Mouse (Mus musculus): ENCODE data around the gene Jpt1. TPM values are rescaled to one million over a fixed set of nuclear protein-coding genes. Genes with fewer than 3 reads are reported as not detected.

Jpt1 gene
- polyA plus RNA-seq, 1 experiment = 430 TPM

DNA sequence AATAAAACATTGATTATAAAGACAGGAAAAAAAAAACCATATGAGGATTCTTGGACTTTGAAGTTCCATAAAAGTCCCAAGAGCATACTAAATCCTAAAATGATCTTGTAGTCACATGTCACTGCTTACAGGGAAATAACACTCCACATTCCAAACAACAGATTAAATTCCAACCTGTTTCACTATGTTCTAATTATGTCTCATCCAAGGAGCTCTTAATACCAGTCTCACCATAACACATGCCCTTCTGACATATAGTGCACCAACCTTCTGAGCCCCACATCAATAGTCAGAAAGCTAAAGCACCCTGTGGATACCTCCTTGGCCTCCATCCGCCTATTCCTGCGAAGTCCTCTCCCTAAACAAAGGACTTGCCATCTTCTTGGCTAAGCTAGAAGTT, 6.0 kb upstream of the Jpt1 start:
- H3K4me3 ChIP-seq (ENCODE audit: low read depth, low read length) = no peak overlapping the region
- H3K27me3 ChIP-seq (ENCODE audit: control insufficient read depth, insufficient read depth, low read length) = no peaks in the 10 kb centered on the region
- 87% methylated on average over 2 of the region's 2 CpGs for WGBS
- no peak overlapping the region for H3K27ac ChIP-seq (ENCODE audit: insufficient read depth, low read depth, low read length)
- peaks cover 14% of the 10 kb centered on the region for H3K36me3 ChIP-seq (ENCODE audit: control insufficient read depth, insufficient read depth, low read length)
- no peaks in the 10 kb centered on the region for H3K4me1 ChIP-seq (ENCODE audit: control insufficient read depth, insufficient read depth, insufficient read length, low read length)
- TF ChIP-seq CTCF (IDR thresholded peaks at IDR 0.05; ENCODE audit: extremely low read depth, insufficient read length, insufficient replicate concordance, low read depth, low read length) (no peak), POLR2A (IDR thresholded peaks at IDR 0.05; ENCODE audit: low read depth, low read length) (no peak)

DNA sequence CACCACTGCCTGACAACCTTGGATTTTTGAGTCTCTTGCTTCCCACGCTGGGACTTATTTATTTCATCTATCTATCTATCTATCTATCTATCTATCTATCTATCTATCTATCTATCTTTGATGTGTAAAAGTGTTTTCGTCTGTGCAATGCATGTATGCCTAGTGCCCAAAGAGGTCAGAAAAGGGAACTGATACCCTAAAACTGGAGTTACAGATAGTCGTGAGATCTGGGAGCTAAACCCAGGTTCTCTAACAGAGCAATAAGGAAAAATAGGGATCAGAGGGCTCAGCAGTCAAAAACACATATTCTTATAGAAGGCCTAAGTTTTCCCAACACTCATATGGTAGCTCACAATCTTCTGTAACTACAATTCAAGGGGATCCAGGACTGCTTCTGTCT, 5.4 kb upstream of the Jpt1 start:
- TF ChIP-seq CTCF (IDR thresholded peaks at IDR 0.05; ENCODE audit: extremely low read depth, insufficient read length, insufficient replicate concordance, low read depth, low read length) (no peak), POLR2A (IDR thresholded peaks at IDR 0.05; ENCODE audit: low read depth, low read length) (no peak)
- Histone ChIP-seq H3K36me3 (ENCODE audit: control insufficient read depth, insufficient read depth, low read length) (peaks cover 11% of the 10 kb centered on the region), H3K4me3 (ENCODE audit: low read depth, low read length) (no peak overlapping the region), H3K4me1 (ENCODE audit: control insufficient read depth, insufficient read depth, insufficient read length, low read length) (peaks cover 2% of the 10 kb centered on the region; the same call in 1 of the 2 replicates), H3K27me3 (ENCODE audit: control insufficient read depth, insufficient read depth, low read length) (no peaks in the 10 kb centered on the region), H3K27ac (ENCODE audit: insufficient read depth, low read depth, low read length) (no peak overlapping the region)
- WGBS = 83% methylated on average over 3 of the region's 3 CpGs

DNA sequence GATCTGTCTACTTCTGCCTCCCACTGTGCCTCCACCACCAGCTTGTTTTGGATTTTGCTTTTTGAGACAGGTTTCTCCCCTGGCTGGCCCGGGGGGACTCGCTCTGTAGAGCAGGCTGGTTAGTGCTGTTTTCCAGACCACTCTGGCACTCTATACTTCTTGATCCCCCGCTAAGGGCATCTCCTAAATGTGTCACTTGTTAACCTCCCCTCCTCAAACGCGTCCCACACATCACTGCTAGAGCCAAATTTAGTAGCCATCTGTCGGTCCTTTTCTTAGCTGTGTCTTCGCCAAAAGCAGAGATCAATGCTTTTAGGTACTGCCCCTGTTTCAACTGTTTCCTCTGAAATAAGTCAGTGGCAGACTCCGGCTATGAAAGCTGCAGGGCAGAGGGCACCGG, 4.5 kb upstream of the Jpt1 start:
- Histone ChIP-seq H3K4me1 (ENCODE audit: control insufficient read depth, insufficient read depth, insufficient read length, low read length) (peaks cover 2% of the 10 kb centered on the region; the same call in 1 of the 2 replicates), H3K4me3 (ENCODE audit: low read depth, low read length) (no peak overlapping the region), H3K36me3 (ENCODE audit: control insufficient read depth, insufficient read depth, low read length) (peaks cover 7% of the 10 kb centered on the region; the same call in 1 of the 2 replicates), H3K27me3 (ENCODE audit: control insufficient read depth, insufficient read depth, low read length) (no peaks in the 10 kb centered on the region), H3K27ac (ENCODE audit: insufficient read depth, low read depth, low read length) (no peak overlapping the region)
- WGBS = 76% methylated on average over 9 of the region's 9 CpGs
- TF ChIP-seq POLR2A (IDR thresholded peaks at IDR 0.05; ENCODE audit: low read depth, low read length) (no peak), CTCF (IDR thresholded peaks at IDR 0.05; ENCODE audit: extremely low read depth, insufficient read length, insufficient replicate concordance, low read depth, low read length) (no peak)

DNA sequence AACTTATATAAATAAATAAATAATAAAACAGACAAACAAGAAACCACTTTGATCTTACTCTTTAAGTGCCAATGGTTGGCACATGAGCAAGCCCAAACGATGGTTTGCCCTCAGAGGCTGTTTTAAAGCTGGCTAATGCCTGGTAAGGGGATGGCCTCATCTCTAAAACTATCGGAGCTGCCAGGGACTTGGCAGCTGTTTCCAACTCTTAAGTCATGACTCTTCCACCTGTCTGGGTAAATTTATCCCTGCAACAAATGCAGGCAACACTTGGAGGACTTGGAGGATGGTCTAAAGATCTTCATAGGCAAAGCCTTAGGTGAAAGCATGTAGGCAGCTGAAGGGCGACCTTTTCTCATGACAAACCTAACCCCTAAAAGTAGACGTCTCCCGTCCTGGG, 2.8 kb upstream of the Jpt1 start:
- WGBS = 70% methylated on average over 5 of the region's 5 CpGs
- no peaks in the 10 kb centered on the region for H3K36me3 ChIP-seq (ENCODE audit: control insufficient read depth, insufficient read depth, low read length)
- TF ChIP-seq POLR2A (IDR thresholded peaks at IDR 0.05; ENCODE audit: low read depth, low read length) (no peak), CTCF (IDR thresholded peaks at IDR 0.05; ENCODE audit: extremely low read depth, insufficient read length, insufficient replicate concordance, low read depth, low read length) (no peak)

DNA sequence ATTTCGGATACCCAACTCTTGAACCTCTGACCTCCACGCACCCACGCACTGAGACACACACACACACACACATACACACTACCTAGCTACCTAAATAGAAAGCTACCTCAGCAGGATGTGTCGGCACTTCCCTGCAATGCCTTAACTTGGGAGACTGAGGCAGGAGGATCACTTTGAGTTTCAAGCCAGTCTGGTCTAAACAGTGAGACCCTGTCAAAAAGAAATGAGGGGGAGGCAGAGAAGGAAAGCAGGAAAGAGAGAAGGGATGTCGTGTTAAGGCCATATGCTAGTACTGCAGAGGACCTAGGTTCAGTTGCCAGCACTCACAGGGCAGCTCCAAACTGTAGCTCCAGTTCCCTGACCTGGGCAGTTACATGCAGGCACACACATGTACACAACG, 834 bp upstream of the Jpt1 start:
- Histone ChIP-seq H3K36me3 (ENCODE audit: control insufficient read depth, insufficient read depth, low read length) (no peaks in the 10 kb centered on the region), H3K4me3 (ENCODE audit: low read depth, low read length) (no peak overlapping the region), H3K4me1 (ENCODE audit: control insufficient read depth, insufficient read depth, insufficient read length, low read length) (peaks cover 15% of the 10 kb centered on the region; the same call in 1 of the 2 replicates), H3K27ac (ENCODE audit: insufficient read depth, low read depth, low read length) (no peak overlapping the region), H3K27me3 (ENCODE audit: control insufficient read depth, insufficient read depth, low read length) (no peaks in the 10 kb centered on the region)
- TF ChIP-seq POLR2A (IDR thresholded peaks at IDR 0.05; ENCODE audit: low read depth, low read length) (no peak), CTCF (IDR thresholded peaks at IDR 0.05; ENCODE audit: extremely low read depth, insufficient read length, insufficient replicate concordance, low read depth, low read length) (no peak)
- WGBS = 62% methylated on average over 6 of the region's 6 CpGs

More for the DNA sequence above, 2.8 kb upstream of the Jpt1 start:
- Histone ChIP-seq H3K4me1 (ENCODE audit: control insufficient read depth, insufficient read depth, insufficient read length, low read length) (peaks cover 6% of the 10 kb centered on the region; the same call in 1 of the 2 replicates), H3K4me3 (ENCODE audit: low read depth, low read length) (no peak overlapping the region), H3K27ac (ENCODE audit: insufficient read depth, low read depth, low read length) (no peak overlapping the region), H3K27me3 (ENCODE audit: control insufficient read depth, insufficient read depth, low read length) (no peaks in the 10 kb centered on the region)

DNA sequence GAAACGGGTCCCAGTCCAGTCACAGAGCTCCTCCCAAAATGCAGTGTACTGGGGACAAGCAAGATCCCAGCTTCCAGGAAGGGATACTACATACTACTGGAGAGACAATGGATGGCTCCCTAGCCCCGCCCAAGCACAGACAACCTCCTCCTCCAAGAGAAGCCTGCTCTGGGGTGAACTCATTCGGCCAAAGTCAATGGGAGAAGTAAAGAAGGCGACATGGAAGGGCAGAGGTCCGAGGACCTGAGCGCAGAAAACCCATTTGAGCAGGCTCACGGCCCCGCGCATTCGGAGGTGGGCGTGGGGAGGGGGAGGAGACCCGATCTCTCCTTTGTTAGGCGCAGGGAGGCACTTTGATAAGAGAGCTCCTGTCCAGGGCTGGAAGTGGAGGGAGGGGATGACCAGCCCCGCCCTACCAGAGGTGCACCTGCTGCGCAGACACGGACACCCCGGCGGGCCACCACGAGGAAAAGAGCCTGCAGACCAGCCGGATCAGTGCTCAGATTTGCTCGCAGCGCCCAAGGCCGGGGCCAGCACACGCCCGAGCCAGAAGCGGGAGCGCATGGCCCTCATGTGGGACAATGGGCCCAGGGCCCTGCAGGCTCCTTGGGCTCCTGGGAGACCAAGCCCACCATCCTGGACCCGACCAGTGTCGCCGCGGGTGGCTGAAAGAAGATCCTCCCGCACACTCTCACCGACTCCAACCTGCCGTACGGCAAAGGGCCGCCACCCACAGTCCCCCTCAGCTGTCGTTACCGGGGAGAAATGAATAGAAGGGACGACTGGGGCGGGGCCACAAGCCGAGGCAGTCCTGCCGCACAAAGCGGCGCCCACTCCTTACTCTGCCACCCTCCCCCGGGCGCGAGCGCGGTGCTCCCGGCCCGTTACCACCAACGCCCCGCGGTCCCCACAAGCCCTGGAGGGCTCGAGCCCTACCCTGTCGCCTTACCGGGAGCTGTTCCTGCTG, 633 bp downstream of the Jpt1 start:
- under 1% methylated on average over 57 of the region's 57 CpGs for WGBS
- TF ChIP-seq POLR2A (IDR thresholded peaks at IDR 0.05; ENCODE audit: low read depth, low read length) = no peak; the same call in 1 of the 2 replicates
- no peak for TF ChIP-seq CTCF (IDR thresholded peaks at IDR 0.05; ENCODE audit: extremely low read depth, insufficient read length, insufficient replicate concordance, low read depth, low read length)

More for the DNA sequence above, 633 bp downstream of the Jpt1 start:
- peak overlapping the region; percentile 97 for H3K27ac ChIP-seq (ENCODE audit: insufficient read depth, low read depth, low read length)
- peak overlapping the region; percentile 76 for H3K4me3 ChIP-seq (ENCODE audit: low read depth, low read length)
- H3K4me1 ChIP-seq (ENCODE audit: control insufficient read depth, insufficient read depth, insufficient read length, low read length) = peaks cover 20% of the 10 kb centered on the region
- no peaks in the 10 kb centered on the region for H3K27me3 ChIP-seq (ENCODE audit: control insufficient read depth, insufficient read depth, low read length)
- no peaks in the 10 kb centered on the region for H3K36me3 ChIP-seq (ENCODE audit: control insufficient read depth, insufficient read depth, low read length)

All from small intestine, adult 2 months (tissue).